Mouse (Mus musculus) C2C12 (cell line): ENCODE measurements around the gene Snx17. TPM values are rescaled to one million over a fixed set of nuclear protein-coding genes. Genes with fewer than 3 reads are reported as not detected.

ENCODE experiments used
- H3K27me3 ChIP-seq: one replicate; pipeline ENCODE4 v1.6.1; 2011; ENCODE audit not compliant: control insufficient read depth, insufficient read depth, insufficient read length
- H3K36me3 ChIP-seq: one replicate; pipeline ENCODE4 v1.6.1; 2011; ENCODE audit not compliant: control insufficient read depth, insufficient read depth
- H3K4me3 ChIP-seq: one replicate; pipeline ENCODE4 v1.5.1; 2011; ENCODE audit warnings: mild to moderate bottlenecking, control low read depth; ENCODE audit not compliant: poor library complexity, insufficient read depth, severe bottlenecking
- H3K79me2 ChIP-seq: one replicate; pipeline ENCODE4 v1.6.1; 2011; ENCODE audit not compliant: control insufficient read depth, insufficient read depth
- H3K79me3 ChIP-seq: one replicate; pipeline ENCODE4 v1.6.1; 2011; ENCODE audit warnings: low read depth, control low read depth
- H3ac ChIP-seq: one replicate; pipeline ENCODE3; 2011; ENCODE audit warnings: low read depth; ENCODE audit not compliant: control insufficient read depth, insufficient read length
- CEBPB ChIP-seq: IDR thresholded peaks from one replicate; pipeline ENCODE4 v1.6.1; 2011; ENCODE audit warnings: low read depth, mild to moderate bottlenecking, control low read depth, moderate library complexity
- CTCF ChIP-seq: IDR thresholded peaks from one replicate; pipeline ENCODE4 v1.5.1; 2011; ENCODE audit not compliant: control insufficient read depth, insufficient read depth, insufficient read length
- FOSL1 ChIP-seq: IDR thresholded peaks from one replicate; pipeline ENCODE4 v1.8.0; 2011; ENCODE audit warnings: mild to moderate bottlenecking, low read length; ENCODE audit not compliant: poor library complexity, insufficient read depth, severe bottlenecking
- MAX ChIP-seq: IDR thresholded peaks from one replicate; pipeline ENCODE4 v1.6.1; 2011; ENCODE audit warnings: mild to moderate bottlenecking, control low read depth
- MYOD1 ChIP-seq: IDR thresholded peaks from one replicate; pipeline ENCODE4 v1.6.1; 2011; ENCODE audit warnings: low read depth; ENCODE audit not compliant: control insufficient read depth, insufficient read length
- MYOG ChIP-seq: IDR thresholded peaks from one replicate; pipeline ENCODE4 v1.6.1; 2011; ENCODE audit not compliant: control insufficient read depth, insufficient read length; ENCODE audit errors: extremely low read depth
- USF1 ChIP-seq: IDR thresholded peaks from one replicate; pipeline ENCODE4 v1.6.1; 2011; ENCODE audit warnings: low read depth, mild to moderate bottlenecking, control low read depth, moderate library complexity
- polyA plus RNA-seq: library from polyadenylated mRNA; unstranded; fragments of >200 nt; fragmentation: generic; extraction: Trizol; gene quantifications from one replicate; pipeline ENCODE4 v1.2.1, GENCODE M21; 2012; ENCODE audit warnings: missing spikeins

The Snx17 gene
- polyA plus RNA-seq, 1 experiment = 115 TPM

DNA sequence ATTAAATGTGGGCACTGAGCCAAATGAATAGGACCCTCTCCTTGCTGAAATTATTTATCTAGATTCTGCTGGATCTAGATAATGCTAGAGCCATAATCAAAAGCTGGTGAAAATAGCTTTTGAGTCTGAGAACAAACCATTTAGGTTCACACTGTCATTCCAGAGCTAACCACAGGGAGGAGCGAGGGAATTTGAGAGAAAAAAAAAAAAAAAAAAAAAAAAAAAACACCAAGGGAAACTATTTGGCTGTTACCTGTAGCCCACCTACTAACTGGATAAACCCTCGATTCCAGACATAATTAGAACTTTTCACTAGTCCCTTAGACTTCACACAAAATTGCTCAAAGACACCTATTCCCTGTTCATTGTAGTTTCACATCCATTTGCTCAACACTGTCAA lies 26.0 kb downstream of the Snx17 start:
- Histone ChIP-seq H3ac (no peak overlapping the region), H3K36me3 (peaks cover 8% of the 10 kb centered on the region), H3K4me3 (peak overlapping the region; percentile 76), H3K79me2 (peaks cover 74% of the 10 kb centered on the region), H3K79me3 (peaks cover 57% of the 10 kb centered on the region), H3K27me3 (no peaks in the 10 kb centered on the region)
- TF ChIP-seq MYOD1 (no peak), CTCF (no peak), FOSL1 (no peak), CEBPB (no peak), MAX (no peak), MYOG (no peak), USF1 (no peak)

- Histone ChIP-seq H3K36me3 (peaks cover 8% of the 10 kb centered on the region), H3ac (peak overlapping the region; percentile 89), H3K79me3 (peaks cover 53% of the 10 kb centered on the region), H3K4me3 (peak overlapping the region; percentile 76), H3K27me3 (no peaks in the 10 kb centered on the region), H3K79me2 (peaks cover 70% of the 10 kb centered on the region)
- TF ChIP-seq MYOG = no peak
- TF ChIP-seq CTCF = no peak
- TF ChIP-seq MAX = no peak
- no peak for TF ChIP-seq CEBPB
- TF ChIP-seq FOSL1 = no peak
- no peak for TF ChIP-seq MYOD1
These were observed 26.4 kb downstream of the Snx17 start for GRCm38 (mm10) chr5:31219474-31219873.

DNA sequence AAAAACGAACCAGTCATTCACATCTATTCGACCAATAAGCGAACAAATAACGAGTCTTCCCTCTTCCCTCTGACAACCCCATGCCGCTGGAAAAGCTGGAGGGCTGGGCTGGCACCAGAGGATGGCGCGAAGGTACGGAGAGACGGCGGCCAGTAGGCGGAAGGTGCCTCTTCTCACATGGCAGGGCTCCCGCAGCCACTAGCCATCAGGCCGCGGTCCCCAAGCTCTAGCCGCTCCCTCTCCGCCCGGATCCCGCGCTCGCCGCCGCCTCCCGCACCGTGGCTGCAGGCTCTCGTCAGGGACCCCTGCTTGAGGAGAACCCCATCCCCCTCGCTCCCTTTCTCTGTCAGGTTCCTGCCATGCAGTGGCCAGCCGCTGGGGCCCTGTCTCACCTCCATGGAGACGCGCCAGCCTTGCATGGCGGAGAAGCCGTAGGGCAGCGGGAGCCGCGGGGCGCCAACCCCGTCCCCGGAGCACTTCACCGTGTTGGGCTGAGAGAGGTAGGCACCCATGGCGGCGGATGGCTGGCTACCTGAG lies 27.0 kb downstream of the Snx17 start:
- no peak for TF ChIP-seq MYOG
- no peak for TF ChIP-seq MAX
- H3K79me2 ChIP-seq = peaks cover 65% of the 10 kb centered on the region
- no peaks in the 10 kb centered on the region for H3K27me3 ChIP-seq
- peak overlapping the region; percentile 76 for H3K4me3 ChIP-seq
- peak overlapping the region; percentile 89 for H3ac ChIP-seq
- peaks cover 48% of the 10 kb centered on the region for H3K79me3 ChIP-seq
- peaks cover 8% of the 10 kb centered on the region for H3K36me3 ChIP-seq

- H3K79me2 ChIP-seq = peaks cover 58% of the 10 kb centered on the region
- TF ChIP-seq FOSL1 (no peak), MAX (peak; percentile 53)
- peaks cover 41% of the 10 kb centered on the region for H3K79me3 ChIP-seq
- peak within 1 kb of the TSS; percentile 89 for H3ac ChIP-seq
- no peaks in the 10 kb centered on the region for H3K27me3 ChIP-seq
- H3K4me3 ChIP-seq = peak within 1 kb of the TSS; percentile 76
- peaks cover 8% of the 10 kb centered on the region for H3K36me3 ChIP-seq
These were observed 27.6 kb downstream of the Snx17 start, which contains the start of gene Ppm1g for GRCm38 (mm10) chr5:31220448-31221303. Ppm1g (minus strand) TSS chr5:31220687.

GRCm38 (mm10) chr5:31221304-31221945 lies 28.4 kb downstream of the Snx17 start:
- Histone ChIP-seq H3ac (peak overlapping the region; percentile 64), H3K27me3 (no peaks in the 10 kb centered on the region)

DNA sequence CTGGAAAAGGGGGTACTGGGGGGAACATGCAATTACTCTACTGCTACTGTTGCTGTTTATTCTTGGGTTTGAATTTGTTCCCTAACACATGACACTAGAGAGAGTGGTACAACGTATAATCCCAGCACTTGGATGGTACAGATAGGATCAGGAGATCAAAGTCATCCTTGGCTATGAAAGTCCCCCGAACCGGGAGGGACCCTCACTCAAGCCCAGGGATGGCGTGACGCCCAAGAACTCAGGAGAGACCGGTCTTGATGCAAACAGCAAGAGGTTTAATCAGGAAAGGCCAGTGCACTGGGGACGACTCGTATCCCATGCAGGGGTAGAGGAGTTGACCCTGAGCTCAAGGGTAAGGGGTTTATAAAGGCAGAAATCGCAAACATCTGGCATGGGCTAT lies 29.7 kb downstream of the Snx17 start:
- Histone ChIP-seq H3K4me3 (no peak overlapping the region), H3K79me3 (peaks cover 21% of the 10 kb centered on the region), H3K27me3 (no peaks in the 10 kb centered on the region), H3K36me3 (no peaks in the 10 kb centered on the region), H3ac (no peak overlapping the region), H3K79me2 (peaks cover 38% of the 10 kb centered on the region)
- TF ChIP-seq USF1 = no peak
- no peak for TF ChIP-seq CEBPB
- no peak for TF ChIP-seq MAX
- no peak for TF ChIP-seq MYOG
- no peak for TF ChIP-seq FOSL1
- TF ChIP-seq MYOD1 = no peak
- TF ChIP-seq CTCF = no peak

More at GRCm38 (mm10) chr5:31221304-31221945, 28.4 kb downstream of the Snx17 start:
- Histone ChIP-seq H3K36me3 (peaks cover 3% of the 10 kb centered on the region), H3K4me3 (peak overlapping the region; percentile 76), H3K79me2 (peaks cover 50% of the 10 kb centered on the region), H3K79me3 (peaks cover 33% of the 10 kb centered on the region)
- TF ChIP-seq MYOD1 (no peak), MYOG (no peak), CTCF (no peak)
